Mouse (Mus musculus) gastrocnemius, postnatal 14 days (tissue): ENCODE measurements around the gene Ppp4c. TPM values are rescaled to one million over a fixed set of nuclear protein-coding genes. Genes with fewer than 3 reads are reported as not detected.
A peak's percentile ranks its signal among the peaks of the same experiment; 100 is the strongest.

Experiments
- DNase-seq: peaks from one replicate; pipeline ENCODE4 v3.0.0; 2021; ENCODE audit warnings: mixed read lengths
- intact Hi-C: fragments of 180-260 bp; cut with DNase I; formaldehyde crosslinking; loops from one replicate; pipeline ENCODE4 v1.15.1; 2025; ENCODE audit warnings: low total_unique reads
- total RNA-seq, 2 experiments: library from RNA; stranded (reverse); gene quantifications; 2 replicates each; pipeline ENCODE4 v1.2.3; 2021

The Ppp4c gene
- total RNA-seq, 2 experiments from 2014 or later, result 28.0 to 33.6 TPM

GRCm38 (mm10) chr7:126806956-126807355, 14.7 kb upstream of the Ppp4c start:
- intact Hi-C loops, result no loop called here
- DNase-seq, result no peak

GRCm38 (mm10) chr7:126803751-126804150, 11.5 kb upstream of the Ppp4c start:
- intact Hi-C loops, result no loop called here
- DNase-seq, result no peak

GRCm38 (mm10) chr7:126803181-126803580, 10.9 kb upstream of the Ppp4c start:
- intact Hi-C loops, result no loop called here
- DNase-seq, result no peak

- intact Hi-C loops, result no loop called here
- DNase-seq, result peak; percentile 68
Measured at GRCm38 (mm10) chr7:126802134-126802889, 10.0 kb upstream of the Ppp4c start.

GRCm38 (mm10) chr7:126801057-126801422, 8.7 kb upstream of the Ppp4c start:
- intact Hi-C loops, result no loop called here
- no peak for DNase-seq

GRCm38 (mm10) chr7:126800269-126801056, 8.2 kb upstream of the Ppp4c start:
- intact Hi-C loops, result no loop called here
- no peak for DNase-seq

GRCm38 (mm10) chr7:126799468-126800268, 7.4 kb upstream of the Ppp4c start:
- intact Hi-C loops, result no loop called here
- peak; percentile 82 for DNase-seq

GRCm38 (mm10) chr7:126799050-126799467, 6.8 kb upstream of the Ppp4c start:
- DNase-seq, result peak; percentile 97
- intact Hi-C loops, result no loop called here

GRCm38 (mm10) chr7:126798127-126799049, 6.1 kb upstream of the Ppp4c start:
- intact Hi-C loops, result no loop called here
- DNase-seq, result no peak

GRCm38 (mm10) chr7:126797411-126798126, 5.3 kb upstream of the Ppp4c start, which contains the start of gene Fam57b:
Gene Fam57b, plus strand, starts transcription at chr7:126797668.
- intact Hi-C loops, result no loop called here
- DNase-seq, result no peak

- no peak for DNase-seq
- intact Hi-C loops, result no loop called here
Measured at GRCm38 (mm10) chr7:126796350-126796932, 4.1 kb upstream of the Ppp4c start.

- no peak for DNase-seq
- intact Hi-C loops, result no loop called here
Measured at GRCm38 (mm10) chr7:126795387-126796317, 3.4 kb upstream of the Ppp4c start.

GRCm38 (mm10) chr7:126794271-126794605, 1.9 kb upstream of the Ppp4c start:
- no peak for DNase-seq
- intact Hi-C loops, result no loop called here

GRCm38 (mm10) chr7:126793456-126794270, 1.4 kb upstream of the Ppp4c start:
- no peak for DNase-seq
- intact Hi-C loops, result no loop called here

GRCm38 (mm10) chr7:126792721-126793443, 586 bp upstream of the Ppp4c start:
- intact Hi-C loops, result no loop called here

GRCm38 (mm10) chr7:126789141-126789540, 3.2 kb downstream of the Ppp4c start:
- no peak for DNase-seq
- intact Hi-C loops, result no loop called here

More at GRCm38 (mm10) chr7:126792721-126793443, 586 bp upstream of the Ppp4c start:
- DNase-seq, result no peak
